Mouse (Mus musculus) small intestine, adult 2 months (tissue): Measurements from ENCODE around the gene Taf7l.

Experiments
- CTCF ChIP-seq: fragments of 200-500 bp; IDR thresholded peaks from 2 replicates; pipeline ENCODE4 v1.5.1; 2012; ENCODE audit warnings: low read depth, mild to moderate bottlenecking, control low read depth, inconsistent platforms, low read length, moderate library complexity, mixed read lengths; ENCODE audit not compliant: insufficient replicate concordance, insufficient read length; ENCODE audit errors: extremely low read depth
- POLR2A ChIP-seq: fragments of 200-500 bp; IDR thresholded peaks from 2 replicates; pipeline ENCODE4 v1.6.1; 2012; ENCODE audit warnings: low read depth, mild to moderate bottlenecking, control low read depth, inconsistent platforms, low read length, moderate library complexity

DNA sequence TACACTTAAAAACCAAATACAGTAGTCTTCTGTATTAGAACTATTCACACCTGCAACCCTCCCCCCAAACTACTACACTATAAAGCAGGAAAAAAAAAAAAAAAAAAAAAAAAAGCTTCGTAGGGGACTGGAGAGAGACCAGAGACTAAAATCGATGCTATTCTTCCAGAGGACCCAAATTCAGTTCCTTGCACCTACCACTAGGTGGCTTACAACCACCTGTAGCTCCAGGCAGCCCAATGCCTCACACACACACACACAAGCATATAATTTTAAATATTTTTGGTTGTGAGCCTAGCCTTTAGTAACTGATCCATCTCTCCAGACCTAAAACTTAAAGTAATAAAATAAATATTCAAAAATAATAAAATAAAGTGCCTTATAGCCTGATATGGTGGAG lies 33.2 kb upstream of the Taf7l start:
- TF ChIP-seq CTCF, result no peak; the same call in 1 of the 2 replicates
- no peak for TF ChIP-seq POLR2A
